Mouse (Mus musculus): ENCODE data around the gene Gm20388. TPM values are rescaled to one million over a fixed set of nuclear protein-coding genes. Genes with fewer than 3 reads are reported as not detected.
A peak's percentile ranks its signal among the peaks of the same experiment; 100 is the strongest.

Gene Gm20388
- polyA plus RNA-seq, 1 experiment from 2014 or later: not detected

DNA sequence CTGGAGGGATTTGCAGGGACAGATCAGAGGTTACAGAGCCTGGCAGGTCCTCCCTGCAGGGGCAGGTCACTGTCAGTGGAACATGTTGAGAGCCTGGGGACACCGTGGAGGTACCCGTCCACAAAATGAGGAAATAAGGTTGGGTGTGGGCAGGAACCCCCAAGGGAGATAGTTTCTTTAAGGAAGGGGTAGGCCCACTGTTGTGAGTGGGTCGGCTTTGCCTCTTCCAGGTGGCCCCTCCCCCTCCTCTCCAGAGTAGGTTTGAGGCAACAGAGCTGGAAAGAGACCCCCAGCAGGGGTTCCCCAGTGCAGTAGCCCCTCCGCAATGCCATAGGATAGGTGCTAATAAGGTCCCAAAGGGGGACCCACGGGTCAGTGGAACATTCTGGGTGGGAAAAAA is 591.8 kb downstream of the Gm20388 start:
- Histone ChIP-seq H3K27ac (no peak overlapping the region), H3K27me3 (no peaks in the 10 kb centered on the region), H3K9ac (no peak overlapping the region)

DNA sequence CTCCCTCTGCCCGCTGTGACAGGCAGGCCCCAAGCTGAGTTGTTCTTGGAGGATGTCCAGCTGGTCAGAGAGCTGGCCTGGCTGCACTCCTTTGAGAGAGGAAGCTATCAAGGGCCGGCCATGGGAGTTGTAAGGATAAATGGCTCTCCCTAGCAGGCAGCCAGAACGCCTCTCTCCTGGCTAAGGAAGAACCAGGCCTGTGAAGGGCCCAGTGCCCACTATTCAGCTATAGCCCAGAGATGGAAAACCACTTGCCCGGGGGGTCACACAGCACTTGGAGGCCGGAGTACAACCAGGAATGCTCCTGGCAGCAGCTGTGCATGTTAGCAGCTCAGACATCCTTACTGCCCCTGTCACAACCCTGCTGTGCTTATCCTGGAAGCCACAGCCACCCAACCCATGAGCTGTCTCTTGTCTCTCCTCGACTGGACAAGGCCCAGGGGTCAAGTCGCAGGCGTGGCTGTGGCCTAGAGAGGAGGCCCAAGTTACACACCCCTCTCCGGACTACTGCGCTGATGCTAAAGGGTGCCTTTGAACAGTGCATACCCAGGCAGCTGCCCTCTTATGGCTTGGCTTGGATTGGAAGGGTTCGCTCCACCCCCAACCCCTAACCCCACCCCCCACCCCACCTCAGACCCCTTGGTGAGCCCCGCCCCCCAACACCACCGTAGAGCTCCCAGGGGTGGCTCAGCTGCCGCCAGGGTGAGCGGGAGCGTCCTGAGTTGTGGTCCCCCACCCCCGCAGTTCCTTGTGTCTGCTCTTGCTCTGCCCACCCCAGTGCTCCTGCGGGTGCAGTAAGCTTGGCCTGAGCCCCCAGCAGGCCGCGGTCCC is 593.8 kb downstream of the Gm20388 start:
- H3K4me2 ChIP-seq (replicated peaks): peak overlapping the region; percentile 42
- peak overlapping the region; percentile 5; the same call in 1 of the 2 replicates for H3K9ac ChIP-seq
- 11% methylated on average over 20 of the region's 20 CpGs for WGBS
- peak overlapping the region; percentile 13 for H3K4me3 ChIP-seq
- peaks cover 67% of the 10 kb centered on the region for H3K4me1 ChIP-seq
- H3K36me3 ChIP-seq: no peaks in the 10 kb centered on the region
- 0 out of 2 replicates have a peak, but pooled peaks have one; percentile 31 for ATAC-seq (ENCODE audit: insufficient number of reproducible peaks, insufficient read depth, low FRiP score, low TSS enrichment)
- H3K9me3 ChIP-seq: no peaks in the 10 kb centered on the region
- H3K27me3 ChIP-seq: no peaks in the 10 kb centered on the region
- H3K27ac ChIP-seq: peak overlapping the region; percentile 62

More for the DNA sequence above, 591.8 kb downstream of the Gm20388 start:
- 65% methylated on average over 5 of the region's 5 CpGs for whole genome bisulfite sequencing
- ATAC-seq (ENCODE audit: insufficient number of reproducible peaks, insufficient read depth, low FRiP score, low TSS enrichment): no peak
- H3K4me1 ChIP-seq: peaks cover 65% of the 10 kb centered on the region
- H3K36me3 ChIP-seq: no peaks in the 10 kb centered on the region
- no peak overlapping the region for H3K4me3 ChIP-seq
- H3K9me3 ChIP-seq: no peaks in the 10 kb centered on the region
- no peak overlapping the region for H3K4me2 ChIP-seq (replicated peaks)

DNA sequence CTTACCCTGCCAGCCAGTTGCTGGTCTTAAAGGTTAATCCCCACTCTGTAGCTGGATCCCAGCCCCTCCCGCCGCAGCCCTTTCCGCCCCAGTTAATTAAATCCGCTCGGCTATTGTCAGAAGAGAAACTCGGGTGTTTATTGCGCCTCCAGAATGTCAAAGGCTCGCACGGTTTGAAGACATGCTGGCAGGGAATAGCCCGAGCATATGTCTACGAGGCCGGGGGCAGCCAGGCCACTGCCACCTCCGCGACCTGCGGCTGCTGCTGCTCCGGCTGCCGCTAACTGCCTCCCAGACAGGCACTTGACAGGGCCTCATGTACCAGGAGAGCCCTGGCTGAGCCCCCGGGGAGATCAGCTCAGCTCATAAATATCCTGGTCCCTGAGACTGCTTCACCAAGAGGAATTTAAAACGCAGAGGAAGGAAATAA is 594.5 kb downstream of the Gm20388 start:
- Histone ChIP-seq H3K27me3 (no peaks in the 10 kb centered on the region), H3K4me3 (peak overlapping the region; percentile 13), H3K4me2 (replicated peaks) (peak overlapping the region; percentile 42), H3K36me3 (no peaks in the 10 kb centered on the region), H3K4me1 (peaks cover 73% of the 10 kb centered on the region), H3K27ac (peak overlapping the region; percentile 62), H3K9me3 (no peaks in the 10 kb centered on the region), H3K9ac (0 out of 2 replicates have a peak overlapping the region, but pooled peaks have one; percentile 5)
- WGBS: 1% methylated on average over 19 of the region's 19 CpGs
- no peak for ATAC-seq (ENCODE audit: insufficient number of reproducible peaks, insufficient read depth, low FRiP score, low TSS enrichment)

DNA sequence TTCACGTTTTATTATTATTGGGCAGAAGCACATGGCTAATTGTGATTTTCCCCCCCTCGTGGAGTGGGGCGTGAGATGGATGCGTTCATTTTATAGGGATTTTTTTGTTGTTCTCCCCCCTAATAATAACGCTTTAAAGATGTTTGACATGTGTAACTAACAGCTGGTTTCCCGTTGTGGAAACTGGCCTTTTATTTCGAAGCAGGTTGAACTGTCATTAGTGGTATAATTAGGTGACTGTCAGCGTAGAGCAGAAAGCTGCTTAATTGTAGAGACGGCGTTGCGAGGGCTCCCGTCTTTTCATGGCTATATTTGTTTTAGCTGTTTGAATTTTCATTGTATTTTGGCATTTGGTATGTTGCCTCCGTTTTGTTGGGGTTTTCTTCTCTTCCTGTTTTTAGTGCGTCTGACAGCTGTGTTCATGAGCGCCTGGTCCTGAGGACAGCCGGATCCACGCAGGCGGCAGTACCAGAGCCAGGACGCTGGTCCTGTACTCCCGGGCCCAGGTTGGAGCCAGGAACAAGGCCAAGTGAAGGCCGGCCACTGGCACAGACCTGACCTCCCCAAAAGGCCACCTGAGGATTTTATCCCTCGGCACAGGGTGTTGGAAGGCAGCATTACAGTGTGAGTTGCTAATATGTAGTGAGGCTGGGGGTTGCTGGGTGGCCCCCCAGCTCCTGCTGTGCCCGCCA is 595.1 kb downstream of the Gm20388 start:
- ATAC-seq (ENCODE audit: insufficient number of reproducible peaks, insufficient read depth, low FRiP score, low TSS enrichment): no peak
- no peaks in the 10 kb centered on the region for H3K36me3 ChIP-seq
- H3K4me3 ChIP-seq: no peak overlapping the region
- no peaks in the 10 kb centered on the region for H3K9me3 ChIP-seq
- 0 out of 2 replicates have a peak overlapping the region, but pooled peaks have one; percentile 5 for H3K9ac ChIP-seq
- H3K27ac ChIP-seq: no peak overlapping the region
- no peaks in the 10 kb centered on the region for H3K27me3 ChIP-seq
- 19% methylated on average over 23 of the region's 23 CpGs for WGBS
- H3K4me2 ChIP-seq (replicated peaks): peak overlapping the region; percentile 42
- peaks cover 80% of the 10 kb centered on the region for H3K4me1 ChIP-seq

DNA sequence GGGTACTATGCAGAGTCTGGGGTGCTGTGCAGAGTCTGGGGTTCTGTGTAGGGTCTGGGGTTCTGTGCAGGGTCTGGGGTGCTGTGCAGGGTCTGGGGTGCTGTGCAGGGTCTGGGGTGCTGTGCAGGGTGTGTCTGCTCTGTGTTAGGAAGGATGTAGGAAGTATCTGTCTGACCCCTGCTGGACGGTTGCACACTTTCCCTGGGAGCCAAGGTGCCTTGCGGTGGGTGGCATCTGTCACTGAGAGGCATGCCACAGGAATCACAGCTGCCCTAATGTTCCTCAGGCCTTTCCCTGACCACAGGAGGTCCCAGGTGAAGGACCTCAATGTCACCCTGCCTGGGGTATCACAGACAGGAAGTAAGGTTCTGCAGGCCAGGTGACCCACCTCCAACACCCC is 595.9 kb downstream of the Gm20388 start:
- no peaks in the 10 kb centered on the region for H3K27me3 ChIP-seq
- H3K9ac ChIP-seq: no peak overlapping the region
- no peak overlapping the region for H3K4me2 ChIP-seq (replicated peaks)
- ATAC-seq (ENCODE audit: insufficient number of reproducible peaks, insufficient read depth, low FRiP score, low TSS enrichment): no peak
- no peak overlapping the region for H3K4me3 ChIP-seq
- no peaks in the 10 kb centered on the region for H3K9me3 ChIP-seq
- H3K27ac ChIP-seq: no peak overlapping the region
- peaks cover 87% of the 10 kb centered on the region for H3K4me1 ChIP-seq
- 54% methylated on average over 2 of the region's 2 CpGs for WGBS
- no peaks in the 10 kb centered on the region for H3K36me3 ChIP-seq

DNA sequence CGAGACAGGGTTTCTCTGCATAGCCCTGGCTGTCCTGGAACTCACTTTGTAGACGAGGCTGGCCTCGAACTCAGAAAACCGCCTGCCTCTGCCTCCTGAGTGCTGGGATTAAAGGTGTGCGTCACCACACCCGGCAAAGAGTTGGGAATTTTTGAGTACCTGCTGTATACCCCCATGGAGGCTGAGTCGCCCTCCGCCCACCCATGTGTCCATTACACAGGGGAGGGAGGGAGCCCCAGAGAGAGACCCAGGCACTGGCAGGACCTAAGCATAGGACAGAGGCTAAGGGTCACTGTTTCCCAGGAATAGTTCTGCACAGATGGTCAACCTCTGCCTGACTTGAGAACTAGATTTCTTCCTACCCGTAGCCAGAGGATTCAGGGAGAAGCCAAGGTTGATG is 596.6 kb downstream of the Gm20388 start:
- whole genome bisulfite sequencing: 85% methylated on average over 9 of the region's 9 CpGs
- no peaks in the 10 kb centered on the region for H3K36me3 ChIP-seq
- H3K27me3 ChIP-seq: no peaks in the 10 kb centered on the region
- no peak overlapping the region for H3K4me3 ChIP-seq
- no peak overlapping the region for H3K9ac ChIP-seq
- H3K4me2 ChIP-seq (replicated peaks): no peak overlapping the region
- no peak for ATAC-seq (ENCODE audit: insufficient number of reproducible peaks, insufficient read depth, low FRiP score, low TSS enrichment)
- H3K27ac ChIP-seq: no peak overlapping the region
- no peaks in the 10 kb centered on the region for H3K9me3 ChIP-seq
- peaks cover 92% of the 10 kb centered on the region for H3K4me1 ChIP-seq

DNA sequence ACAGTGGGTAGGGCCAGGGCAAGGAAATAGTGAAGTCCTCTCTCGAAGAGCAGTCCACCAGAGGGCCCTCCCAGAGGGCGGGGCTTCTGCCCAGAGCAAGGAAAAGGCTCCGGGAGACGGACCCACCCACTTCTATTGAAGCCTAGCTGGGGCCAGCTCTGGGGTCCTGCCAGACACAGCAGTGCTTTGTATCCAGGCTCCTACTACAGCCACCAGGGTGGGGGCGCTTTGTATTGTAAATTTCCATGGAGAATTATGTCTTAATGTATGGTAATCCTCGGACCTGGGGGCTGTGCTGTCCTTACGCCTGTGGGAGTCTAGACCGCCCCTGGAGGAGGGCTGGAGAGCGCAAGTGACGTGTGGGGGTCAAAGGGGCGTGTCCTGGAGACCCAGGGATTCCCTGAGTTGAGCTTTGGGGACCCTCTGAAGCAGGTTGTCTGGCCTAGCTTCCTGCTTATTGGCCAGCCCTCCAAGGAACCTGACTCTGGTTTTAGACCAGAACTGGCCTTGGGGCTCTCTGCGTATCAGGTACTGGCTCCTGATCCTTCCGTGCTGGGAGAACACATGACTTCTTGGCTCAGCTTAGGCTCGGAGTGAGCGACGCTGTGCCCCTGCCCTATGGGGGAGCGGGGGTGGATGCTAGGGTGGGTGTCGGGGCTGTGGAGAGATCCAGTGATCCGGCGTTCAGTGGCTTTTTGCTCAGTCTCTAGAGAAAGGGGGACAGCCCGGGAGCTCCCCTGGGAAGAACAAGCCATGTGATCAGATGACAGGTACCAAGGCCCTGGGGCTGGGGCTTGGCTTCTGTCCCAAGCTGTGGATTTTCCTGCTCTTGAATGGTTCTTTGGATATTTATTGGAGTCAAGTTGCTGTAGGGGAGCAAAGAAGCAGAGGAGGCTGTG is 598.7 kb downstream of the Gm20388 start:
- Histone ChIP-seq H3K36me3 (no peaks in the 10 kb centered on the region), H3K9me3 (no peaks in the 10 kb centered on the region), H3K4me1 (peaks cover 89% of the 10 kb centered on the region), H3K27ac (peak overlapping the region; percentile 51), H3K9ac (no peak overlapping the region), H3K27me3 (no peaks in the 10 kb centered on the region), H3K4me2 (replicated peaks) (peak overlapping the region; percentile 36), H3K4me3 (no peak overlapping the region)
- 2% methylated on average over 21 of the region's 21 CpGs for WGBS
- peak; percentile 38; the same call in 1 of the 2 replicates for ATAC-seq (ENCODE audit: insufficient number of reproducible peaks, insufficient read depth, low FRiP score, low TSS enrichment)

DNA sequence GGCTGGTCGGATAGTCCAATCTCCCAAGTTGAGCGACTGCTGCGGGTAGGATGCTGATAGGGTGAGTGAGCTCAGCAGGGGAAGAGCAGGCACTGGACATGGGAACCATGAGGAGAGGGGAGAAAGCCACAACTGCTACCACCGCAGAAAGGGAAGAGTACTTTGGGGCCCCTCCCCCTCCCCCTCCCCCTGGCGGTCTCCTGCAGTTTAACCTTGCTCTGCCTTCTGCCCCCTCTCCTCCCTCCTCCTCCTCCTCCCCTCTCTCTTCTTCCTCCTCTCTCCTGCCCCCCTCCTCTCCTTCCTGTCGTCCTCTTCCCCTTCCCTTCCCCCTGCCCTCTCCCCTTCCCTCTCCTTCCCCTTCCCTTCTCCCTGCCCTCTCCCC is 599.4 kb downstream of the Gm20388 start:
- no peaks in the 10 kb centered on the region for H3K27me3 ChIP-seq
- no peak for ATAC-seq (ENCODE audit: insufficient number of reproducible peaks, insufficient read depth, low FRiP score, low TSS enrichment)
- peak overlapping the region; percentile 51; the same call in 1 of the 2 replicates for H3K27ac ChIP-seq
- H3K4me1 ChIP-seq: peaks cover 89% of the 10 kb centered on the region
- H3K4me2 ChIP-seq (replicated peaks): 0 out of 2 replicates have a peak overlapping the region, but pooled peaks have one; percentile 36
- H3K9me3 ChIP-seq: no peaks in the 10 kb centered on the region
- WGBS: 8% methylated on average over 4 of the region's 6 CpGs
- no peaks in the 10 kb centered on the region for H3K36me3 ChIP-seq
- no peak overlapping the region for H3K4me3 ChIP-seq
- H3K9ac ChIP-seq: no peak overlapping the region

DNA sequence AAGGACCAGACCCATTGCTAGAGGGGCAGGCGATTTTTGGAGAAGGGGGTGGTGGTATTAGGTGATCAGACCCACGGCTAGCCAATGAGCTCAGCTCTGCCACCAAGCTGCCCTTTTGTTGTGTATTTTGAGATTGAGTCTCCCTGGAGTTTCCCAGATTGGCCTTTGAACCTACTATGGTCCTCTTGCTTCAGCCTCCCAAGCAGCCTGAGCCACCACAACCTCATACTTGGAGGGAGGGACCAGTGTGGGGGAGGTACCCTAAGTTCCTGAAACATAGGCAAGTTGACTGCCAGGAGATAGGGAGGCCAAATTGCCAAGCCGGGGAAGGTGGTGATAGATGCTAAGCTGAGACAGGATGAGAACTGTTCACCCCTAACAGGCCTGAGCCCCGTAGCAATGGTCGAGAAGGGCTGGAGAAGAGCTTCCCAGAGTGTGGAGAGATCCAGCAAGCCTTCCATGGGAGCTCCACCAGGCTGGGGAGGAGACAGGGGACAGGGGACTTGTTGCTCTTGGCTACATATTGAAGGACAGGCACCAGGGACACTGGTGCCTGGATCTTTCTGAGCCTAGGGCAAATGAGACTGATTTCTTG is 600.3 kb downstream of the Gm20388 start:
- Histone ChIP-seq H3K4me3 (no peak overlapping the region), H3K9ac (no peak overlapping the region), H3K4me1 (peaks cover 81% of the 10 kb centered on the region), H3K4me2 (replicated peaks) (no peak overlapping the region), H3K9me3 (no peaks in the 10 kb centered on the region), H3K27me3 (no peaks in the 10 kb centered on the region), H3K27ac (no peak overlapping the region), H3K36me3 (no peaks in the 10 kb centered on the region)
- ATAC-seq (ENCODE audit: insufficient number of reproducible peaks, insufficient read depth, low FRiP score, low TSS enrichment): no peak
- WGBS: 22% methylated on average over 5 of the region's 5 CpGs

DNA sequence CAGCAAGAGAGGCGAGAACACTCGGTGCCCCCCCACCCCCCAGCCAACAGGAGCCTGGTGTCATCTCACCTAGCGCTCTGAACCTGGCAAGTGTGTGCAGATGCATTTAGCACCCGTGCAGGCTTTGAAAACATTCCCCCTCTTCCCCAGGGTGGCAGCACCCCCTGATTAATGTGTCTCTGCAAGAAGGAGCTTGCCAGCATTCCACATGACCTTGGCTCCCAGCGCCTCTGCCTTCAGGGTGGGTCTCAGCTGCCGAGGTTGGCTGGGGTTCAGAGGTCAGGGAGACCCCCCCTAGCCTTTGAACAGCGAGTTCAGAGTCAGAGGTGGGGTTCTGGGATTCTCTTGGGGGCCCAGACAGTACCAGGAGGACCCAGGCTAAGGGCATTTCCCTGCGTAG is 601.1 kb downstream of the Gm20388 start:
- H3K27me3 ChIP-seq: no peaks in the 10 kb centered on the region

DNA sequence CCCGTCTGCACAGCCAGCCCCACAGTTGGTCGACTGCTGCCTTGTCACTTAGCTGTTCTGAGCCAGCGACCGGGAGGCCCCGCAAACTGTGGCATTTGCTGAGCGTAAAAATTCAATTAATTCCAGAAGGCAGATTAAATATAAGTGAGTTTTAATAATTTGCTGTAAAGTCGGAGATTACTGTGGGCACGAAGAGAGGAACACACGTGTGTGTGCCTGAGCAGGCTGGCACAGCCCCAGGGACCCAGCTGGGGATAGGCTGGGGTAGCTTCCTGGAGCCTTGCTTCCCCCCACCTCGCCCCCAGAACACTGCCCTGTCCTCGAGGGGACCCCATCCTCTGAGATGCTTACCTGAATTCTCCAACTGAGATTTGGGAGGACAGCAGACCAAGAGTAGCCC is 601.7 kb downstream of the Gm20388 start:
- Histone ChIP-seq H3K27ac (no peak overlapping the region), H3K27me3 (no peaks in the 10 kb centered on the region), H3K4me1 (peaks cover 87% of the 10 kb centered on the region), H3K9me3 (no peaks in the 10 kb centered on the region), H3K4me2 (replicated peaks) (no peak overlapping the region), H3K36me3 (no peaks in the 10 kb centered on the region), H3K9ac (no peak overlapping the region), H3K4me3 (no peak overlapping the region)
- ATAC-seq (ENCODE audit: insufficient number of reproducible peaks, insufficient read depth, low FRiP score, low TSS enrichment): no peak
- 28% methylated on average over 11 of the region's 11 CpGs for WGBS

More for the DNA sequence above, 601.1 kb downstream of the Gm20388 start:
- Histone ChIP-seq H3K36me3 (no peaks in the 10 kb centered on the region), H3K9me3 (no peaks in the 10 kb centered on the region), H3K4me2 (replicated peaks) (no peak overlapping the region), H3K4me1 (peaks cover 83% of the 10 kb centered on the region), H3K4me3 (no peak overlapping the region), H3K27ac (no peak overlapping the region), H3K9ac (no peak overlapping the region; the same call in 1 of the 2 replicates)
- ATAC-seq (ENCODE audit: insufficient number of reproducible peaks, insufficient read depth, low FRiP score, low TSS enrichment): no peak
- WGBS: 29% methylated on average over 8 of the region's 8 CpGs
